Mouse (Mus musculus) embryo, embryonic 11 days (tissue): ENCODE measurements around the gene Ndufv2.

Experiments
- DNase-seq: peaks from one replicate; pipeline ENCODE4 v3.0.0-alpha.2; 2015

The Ndufv2 gene

GRCm38 (mm10) chr17:66101380-66102330 lies at the start of gene Ndufv2:
Gene Ndufv2 (minus strand): TSS chr17:66101559.
- peak; percentile 100 for DNase-seq

DNA sequence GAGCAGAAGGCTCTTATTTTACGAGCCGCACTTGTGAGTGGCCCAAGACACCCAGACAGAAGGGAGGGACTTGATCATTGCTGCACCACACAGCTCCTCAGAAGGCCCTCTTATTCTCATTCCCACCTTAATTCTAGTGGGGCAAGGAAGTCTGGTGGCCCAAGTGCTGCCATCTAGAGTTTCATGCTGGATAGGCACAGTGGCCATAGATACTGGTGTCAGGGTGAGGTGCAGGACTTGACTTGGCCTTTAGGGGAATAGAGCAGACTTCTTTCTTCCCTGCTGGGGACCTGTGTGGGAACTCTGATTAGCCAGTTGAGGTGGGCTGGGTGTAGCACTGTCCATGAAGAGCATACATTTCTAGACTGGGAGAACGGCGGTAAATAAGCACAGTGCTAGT lies 29.9 kb upstream of the Ndufv2 start:
- peak; percentile 24 for DNase-seq

GRCm38 (mm10) chr17:66130371-66130770 lies 29.0 kb upstream of the Ndufv2 start:
- no peak for DNase-seq

GRCm38 (mm10) chr17:66125211-66125610 lies 23.9 kb upstream of the Ndufv2 start:
- peak; percentile 45 for DNase-seq

GRCm38 (mm10) chr17:66123816-66124610 lies 22.7 kb upstream of the Ndufv2 start:
- peak; percentile 61 for DNase-seq

- peak; percentile 94 for DNase-seq
Measured at GRCm38 (mm10) chr17:66123066-66123815, 21.9 kb upstream of the Ndufv2 start, which contains the start of gene Ddx11. Gene Ddx11 (plus strand): TSS chr17:66123520.

DNA sequence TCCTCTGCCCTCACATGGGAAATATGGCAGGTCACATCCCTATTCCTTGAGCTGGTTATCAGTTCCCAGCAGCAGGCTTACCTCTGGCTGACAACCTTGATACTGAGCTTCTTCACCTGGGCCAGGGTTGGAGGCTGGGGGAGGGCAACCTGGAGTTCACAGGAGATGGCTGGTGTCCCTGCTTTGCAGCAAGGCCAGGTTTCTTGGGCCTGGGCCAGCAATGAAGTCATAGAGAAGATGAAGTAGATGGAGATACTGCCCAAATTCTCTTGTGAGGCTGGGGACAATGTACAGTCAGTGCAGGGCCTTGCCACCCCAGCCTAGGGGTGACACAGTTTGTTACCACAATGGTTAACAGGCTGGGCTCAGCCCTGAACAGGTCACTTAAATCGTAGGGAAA lies 19.3 kb upstream of the Ndufv2 start:
- DNase-seq: no peak

GRCm38 (mm10) chr17:66118991-66119390 lies 17.6 kb upstream of the Ndufv2 start:
- no peak for DNase-seq

DNA sequence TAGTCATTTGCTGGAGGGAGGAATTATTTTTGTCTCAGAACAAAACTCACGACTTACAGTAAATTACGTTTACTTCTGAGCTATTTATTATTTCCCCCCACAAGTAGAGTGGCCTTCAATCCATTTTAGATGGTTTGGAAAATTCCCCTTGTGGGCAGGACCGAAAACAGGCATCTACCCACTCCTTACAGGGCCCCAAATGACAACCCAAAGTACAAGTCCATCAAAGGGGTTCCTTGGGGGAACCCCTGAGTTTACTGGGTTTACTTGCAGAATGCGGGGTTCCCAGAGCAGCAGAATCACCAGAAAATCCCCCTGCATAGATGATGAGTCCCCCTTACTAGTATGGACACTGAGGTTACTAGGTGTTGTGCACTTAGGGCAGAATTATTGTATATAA lies 10.8 kb upstream of the Ndufv2 start:
- DNase-seq: no peak

DNA sequence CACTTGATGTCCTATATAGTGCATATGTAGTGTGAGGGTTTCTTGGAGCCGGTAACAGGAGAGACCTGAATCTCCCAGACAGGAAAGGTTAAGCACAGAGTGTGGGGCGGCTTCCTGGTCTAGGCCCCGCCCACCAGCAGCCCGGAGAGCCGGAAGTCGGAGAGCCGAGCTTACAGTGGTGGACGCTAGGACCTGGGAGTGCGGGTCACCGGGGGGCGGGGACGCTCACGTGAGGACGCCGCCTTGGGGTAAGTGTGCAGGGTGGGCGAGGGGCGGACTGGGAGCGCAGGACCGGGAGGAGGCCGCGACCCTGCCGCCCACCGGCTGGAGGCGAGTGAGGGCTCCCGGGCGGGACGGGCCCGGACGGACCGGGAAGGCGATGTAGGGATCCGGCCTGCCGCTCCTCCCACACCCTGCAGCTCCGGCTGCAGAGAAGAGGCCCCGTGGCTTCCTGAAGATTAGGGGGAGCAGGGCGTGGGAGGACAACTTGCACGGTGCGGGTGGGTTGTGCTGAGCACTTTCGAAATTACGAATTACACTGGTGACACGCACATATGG lies 10.1 kb upstream of the Ndufv2 start, which contains the start of gene Washc1:
TSS of gene Washc1 (plus strand) at position 144 of the 558 bp plus-strand sequence.
- peak; percentile 97 for DNase-seq

- no peak for DNase-seq
Measured at GRCm38 (mm10) chr17:66110746-66111145, 9.4 kb upstream of the Ndufv2 start.

DNA sequence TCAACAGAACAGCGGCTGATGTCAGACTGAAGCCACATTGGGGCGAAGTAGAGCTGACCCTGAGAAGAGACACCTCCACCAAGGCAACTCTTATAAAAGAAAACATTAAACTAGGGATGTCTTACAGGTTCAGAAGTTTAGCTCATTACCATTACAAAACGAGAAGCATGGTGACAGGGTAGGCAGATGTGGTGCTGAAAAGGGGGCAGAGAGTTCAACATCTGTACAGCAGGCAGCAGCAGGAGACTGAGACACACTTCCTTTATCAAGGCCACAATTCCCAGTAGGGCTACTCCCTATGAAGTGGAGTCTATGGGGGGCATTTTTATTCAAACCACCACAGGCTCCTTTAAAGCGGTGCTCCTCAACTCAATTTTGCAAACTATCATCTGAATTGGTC lies 6.8 kb upstream of the Ndufv2 start:
- DNase-seq: no peak

DNA sequence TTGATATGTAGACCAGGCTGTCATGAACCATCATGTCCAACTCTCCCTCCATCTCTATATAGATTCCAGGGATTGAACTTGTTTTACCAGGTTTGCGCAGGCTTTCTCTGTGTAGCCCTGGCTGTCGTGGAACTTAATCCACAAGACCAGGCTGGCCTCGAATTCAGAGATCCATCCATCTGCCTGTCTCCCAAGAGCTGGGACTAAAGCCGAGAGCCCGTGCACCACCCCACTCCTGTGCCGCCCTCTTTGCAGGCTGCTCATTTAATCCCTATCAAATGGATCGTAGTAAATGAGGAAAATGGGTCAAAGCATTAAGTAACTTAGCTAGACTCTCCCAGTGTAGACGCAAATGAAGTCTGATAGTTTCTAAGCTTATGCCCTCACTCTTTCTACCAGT lies 6.1 kb upstream of the Ndufv2 start:
- no peak for DNase-seq

DNA sequence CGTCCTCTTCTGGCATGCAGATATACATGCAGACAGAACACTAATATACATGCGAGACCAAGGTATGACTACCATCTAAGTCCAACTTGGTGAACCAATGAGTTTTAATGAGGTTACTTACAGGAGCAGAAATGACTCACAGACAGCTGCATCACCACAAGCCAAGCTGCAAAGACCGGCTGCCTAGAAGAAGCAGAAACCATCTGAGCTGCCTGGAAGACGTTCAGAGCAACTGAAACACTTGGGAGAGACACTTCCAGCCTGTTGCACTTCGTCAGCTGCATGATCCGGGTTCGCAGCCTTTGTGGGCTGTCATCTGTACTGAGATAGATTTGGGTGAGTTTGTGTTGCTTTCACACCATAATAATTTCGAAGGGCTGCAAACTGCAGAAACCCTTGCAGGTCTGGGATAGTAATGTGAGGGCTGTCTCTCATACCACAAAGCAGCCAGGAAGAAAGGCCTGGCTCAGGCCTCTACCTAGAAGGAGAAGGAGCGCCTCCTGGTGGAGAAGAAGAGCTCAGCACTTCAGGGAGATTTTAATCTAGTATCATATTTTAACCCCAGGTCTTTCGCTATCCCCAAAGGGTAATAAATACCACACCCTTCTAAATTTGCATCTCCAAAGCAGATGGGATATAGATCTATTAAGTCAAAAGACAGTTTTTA lies 5.4 kb upstream of the Ndufv2 start:
- peak; percentile 89 for DNase-seq

DNA sequence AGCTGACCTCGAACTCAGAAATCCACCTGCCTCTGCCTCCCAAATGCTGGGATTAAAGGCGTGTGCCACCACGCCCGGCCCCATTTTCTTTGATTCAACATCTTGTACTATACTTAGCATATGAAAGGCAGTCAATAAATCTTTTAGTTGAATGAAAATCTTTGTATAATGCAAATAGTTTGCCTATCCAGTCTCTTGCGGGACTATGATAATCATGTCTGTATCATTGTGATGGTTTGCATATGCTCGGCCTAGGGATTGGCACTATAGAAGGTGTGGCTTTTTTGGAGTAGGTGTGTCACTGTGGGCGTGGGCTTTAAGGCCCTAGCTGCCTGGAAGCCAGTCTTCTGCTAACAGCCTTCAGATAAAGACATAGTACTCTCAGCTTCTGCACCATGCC lies 2.7 kb upstream of the Ndufv2 start:
- no peak for DNase-seq

- DNase-seq: no peak
Measured at GRCm38 (mm10) chr17:66100566-66101379, 586 bp downstream of the Ndufv2 start.

DNA sequence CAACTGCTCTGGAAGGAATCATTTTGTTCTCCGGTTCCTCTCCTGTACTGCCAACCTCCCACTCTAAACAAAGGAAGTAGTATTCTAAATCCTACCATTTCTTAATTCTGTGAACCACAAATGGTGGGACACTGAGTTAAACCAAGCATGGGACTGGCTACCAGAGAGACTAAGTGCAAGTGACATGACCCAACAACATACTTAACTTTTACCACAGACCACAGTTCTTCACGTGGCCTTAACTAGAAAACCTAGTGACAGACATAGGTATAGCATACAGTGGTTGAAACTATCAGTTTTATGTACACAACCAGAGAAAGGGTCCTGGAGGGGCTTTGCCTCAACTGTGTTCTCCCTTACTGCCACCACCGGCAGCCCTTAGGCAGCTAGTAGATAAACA lies 8.7 kb downstream of the Ndufv2 start:
- DNase-seq: no peak

- DNase-seq: no peak
Measured at GRCm38 (mm10) chr17:66092065-66092464, 9.3 kb downstream of the Ndufv2 start.

DNA sequence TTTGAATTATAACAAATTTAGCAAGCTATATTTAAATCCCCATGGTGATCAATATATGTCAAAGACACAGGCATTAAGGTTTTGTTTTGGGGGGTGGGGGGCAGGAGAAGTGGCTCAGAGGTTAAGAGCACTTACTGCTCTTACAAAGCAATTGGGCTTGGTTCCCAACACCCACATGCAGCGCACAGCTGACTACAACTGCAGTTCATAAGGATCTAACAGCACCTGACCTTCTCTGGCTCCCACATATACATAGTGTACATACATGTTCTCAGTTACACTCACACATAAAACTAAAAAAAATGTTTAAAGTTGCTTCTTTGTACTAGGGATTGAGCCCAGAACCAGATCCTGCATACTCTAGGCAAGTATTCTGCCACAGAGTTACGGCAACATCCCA lies 10.0 kb downstream of the Ndufv2 start:
- no peak for DNase-seq

DNA sequence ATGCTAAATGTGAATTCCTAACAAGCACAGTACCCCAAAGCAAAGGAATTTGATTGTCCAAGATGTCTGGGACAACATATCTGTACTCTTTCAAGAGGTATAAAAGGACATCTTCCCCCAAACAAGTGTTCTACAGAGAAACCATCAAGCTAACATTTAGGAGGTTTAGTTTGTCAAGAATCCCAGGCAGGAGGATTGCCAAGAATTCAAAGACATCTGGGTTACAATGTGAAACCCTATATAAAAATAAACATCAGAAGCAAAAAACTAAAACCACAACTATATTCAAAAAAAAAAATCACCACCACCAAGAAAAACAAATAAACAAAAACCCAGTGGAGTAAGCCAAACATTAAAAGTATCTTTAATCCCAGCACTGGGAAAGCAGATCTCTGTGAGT lies 11.1 kb downstream of the Ndufv2 start:
- DNase-seq: no peak

DNA sequence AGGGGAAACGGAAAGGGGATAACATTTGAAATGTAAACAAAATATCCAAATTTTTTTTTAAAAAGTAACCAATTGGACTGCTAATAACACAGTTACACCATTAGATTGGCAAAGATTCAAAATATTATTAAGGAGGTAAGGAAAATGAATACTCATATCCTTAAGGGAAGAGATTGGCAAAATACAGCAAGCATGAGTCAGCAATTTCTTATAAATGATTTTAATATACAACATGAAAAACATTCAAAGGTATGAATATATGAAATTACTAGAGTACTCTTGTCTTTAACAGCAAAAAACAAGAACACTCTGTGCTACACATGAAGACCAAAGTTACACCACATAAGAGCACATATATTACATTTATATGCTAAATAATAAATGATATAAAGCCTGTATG lies 16.3 kb downstream of the Ndufv2 start:
- no peak for DNase-seq
